Mouse (Mus musculus): ENCODE results near the gene Atp5mpl. TPM values are rescaled to one million over a fixed set of nuclear protein-coding genes. Genes with fewer than 3 reads are reported as not detected.

The Atp5mpl gene
- polyA plus RNA-seq, 1 experiment, result 342 TPM

DNA sequence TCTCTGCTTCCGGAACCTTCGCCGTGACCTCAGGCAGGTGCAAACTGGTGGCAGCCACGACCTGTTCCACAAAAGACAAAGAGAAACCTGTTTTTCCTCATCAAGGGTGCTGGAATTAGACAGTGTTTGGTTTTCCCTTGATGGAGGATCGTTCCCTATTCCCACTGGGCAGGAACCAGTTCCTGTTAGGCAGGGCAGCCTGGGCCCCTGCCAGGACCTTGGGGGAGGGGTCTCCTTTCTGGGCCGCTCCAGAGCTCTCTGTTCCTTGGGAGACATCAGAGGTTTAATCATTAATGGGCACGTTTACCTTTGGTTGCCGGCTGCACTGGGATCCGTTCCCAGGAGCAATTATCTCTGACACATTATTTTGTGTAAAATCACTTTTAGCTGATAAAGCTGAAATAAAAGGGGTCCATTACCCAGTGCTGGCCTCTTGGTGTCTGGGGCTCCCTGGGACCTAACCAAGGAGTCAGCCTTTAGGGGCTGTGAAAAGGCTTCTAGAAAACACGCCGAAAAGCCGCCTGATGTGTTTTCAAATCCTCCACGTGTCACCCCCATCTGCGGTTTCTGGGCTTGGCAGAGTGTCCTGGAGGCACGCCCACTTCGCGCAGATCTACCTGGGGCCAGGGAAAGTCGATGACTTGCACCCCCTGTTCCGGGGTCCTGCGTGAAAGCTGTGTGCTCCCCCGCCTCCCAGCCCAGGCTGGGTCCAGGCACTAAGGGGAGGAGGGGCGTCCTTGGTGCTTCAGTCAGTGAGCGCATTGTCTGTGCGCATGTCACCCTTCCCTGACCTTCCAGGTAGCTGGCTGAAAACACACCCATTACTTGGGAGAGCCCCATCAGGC lies 29.8 kb downstream of the Atp5mpl start:
- TF ChIP-seq POLR2A (IDR thresholded peaks at IDR 0.05; ENCODE audit: low read depth, low read length), result no peak
- no peak for TF ChIP-seq CTCF (IDR thresholded peaks at IDR 0.05; ENCODE audit: borderline replicate concordance, insufficient read depth, low read length)
- H3K4me1 ChIP-seq (ENCODE audit: control insufficient read depth, insufficient read depth, low read length), result peaks cover 18% of the 10 kb centered on the region
- no peak overlapping the region for H3K4me3 ChIP-seq (ENCODE audit: insufficient read depth, low read length)
- no peak overlapping the region for H3K27ac ChIP-seq (ENCODE audit: insufficient read depth, low read length)

GRCm38 (mm10) chr12:111933971-111934370 lies 32.8 kb downstream of the Atp5mpl start:
- Histone ChIP-seq H3K27ac (ENCODE audit: insufficient read depth, low read length) (no peak overlapping the region), H3K4me1 (ENCODE audit: control insufficient read depth, insufficient read depth, low read length) (peaks cover 18% of the 10 kb centered on the region), H3K4me3 (ENCODE audit: insufficient read depth, low read length) (no peak overlapping the region)
- TF ChIP-seq CTCF (IDR thresholded peaks at IDR 0.05; ENCODE audit: borderline replicate concordance, insufficient read depth, low read length) (no peak), POLR2A (IDR thresholded peaks at IDR 0.05; ENCODE audit: low read depth, low read length) (no peak)

GRCm38 (mm10) chr12:111933032-111933704 lies 33.6 kb downstream of the Atp5mpl start:
- Histone ChIP-seq H3K4me3 (ENCODE audit: insufficient read depth, low read length) (no peak overlapping the region), H3K4me1 (ENCODE audit: control insufficient read depth, insufficient read depth, low read length) (peaks cover 11% of the 10 kb centered on the region), H3K27ac (ENCODE audit: insufficient read depth, low read length) (no peak overlapping the region)
- TF ChIP-seq POLR2A (IDR thresholded peaks at IDR 0.05; ENCODE audit: low read depth, low read length) (no peak), CTCF (IDR thresholded peaks at IDR 0.05; ENCODE audit: borderline replicate concordance, insufficient read depth, low read length) (no peak)

GRCm38 (mm10) chr12:111932513-111932912 lies 34.3 kb downstream of the Atp5mpl start:
- no peak overlapping the region for H3K27ac ChIP-seq (ENCODE audit: insufficient read depth, low read length)
- TF ChIP-seq POLR2A (IDR thresholded peaks at IDR 0.05; ENCODE audit: low read depth, low read length) (no peak), CTCF (IDR thresholded peaks at IDR 0.05; ENCODE audit: borderline replicate concordance, insufficient read depth, low read length) (no peak)

GRCm38 (mm10) chr12:111931411-111932025 lies 35.3 kb downstream of the Atp5mpl start:
- Histone ChIP-seq H3K27ac (ENCODE audit: insufficient read depth, low read length) (no peak overlapping the region), H3K4me3 (ENCODE audit: insufficient read depth, low read length) (no peak overlapping the region), H3K4me1 (ENCODE audit: control insufficient read depth, insufficient read depth, low read length) (peaks cover under 1% of the 10 kb centered on the region; the same call in 1 of the 2 replicates)
- TF ChIP-seq CTCF (IDR thresholded peaks at IDR 0.05; ENCODE audit: borderline replicate concordance, insufficient read depth, low read length), result no peak
- TF ChIP-seq POLR2A (IDR thresholded peaks at IDR 0.05; ENCODE audit: low read depth, low read length), result no peak

More at GRCm38 (mm10) chr12:111932513-111932912, 34.3 kb downstream of the Atp5mpl start:
- peaks cover 8% of the 10 kb centered on the region for H3K4me1 ChIP-seq (ENCODE audit: control insufficient read depth, insufficient read depth, low read length)
- no peak overlapping the region for H3K4me3 ChIP-seq (ENCODE audit: insufficient read depth, low read length)

DNA sequence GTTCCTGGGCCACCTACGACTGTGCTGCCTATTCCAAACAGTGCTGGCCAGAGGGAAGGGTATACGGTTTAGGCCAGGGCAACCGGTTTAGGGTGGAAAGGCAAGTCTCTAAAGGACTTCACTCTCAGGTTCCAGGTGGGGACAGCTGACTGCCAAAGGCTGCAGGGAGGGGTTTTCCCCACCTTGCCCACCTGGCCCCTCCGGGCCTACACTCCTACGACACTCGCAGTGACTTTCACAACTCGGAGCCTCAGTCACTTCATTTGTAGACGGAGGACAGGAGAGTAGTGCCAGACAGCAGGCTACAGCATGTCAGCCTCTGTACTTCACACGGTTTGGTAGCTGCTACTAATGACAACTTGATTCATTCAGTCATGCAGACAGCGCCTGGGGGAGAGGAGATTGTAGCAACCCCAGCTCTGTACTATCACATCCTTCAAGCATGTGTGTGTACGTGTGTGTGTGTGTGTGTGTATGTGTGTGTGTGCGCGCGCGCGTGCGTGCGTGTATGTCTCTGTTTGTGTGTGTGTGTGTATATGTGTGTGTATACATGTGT lies 38.3 kb downstream of the Atp5mpl start:
- no peak for TF ChIP-seq POLR2A (IDR thresholded peaks at IDR 0.05; ENCODE audit: low read depth, low read length)
- no peak for TF ChIP-seq CTCF (IDR thresholded peaks at IDR 0.05; ENCODE audit: borderline replicate concordance, insufficient read depth, low read length)
- Histone ChIP-seq H3K4me3 (ENCODE audit: insufficient read depth, low read length) (no peak overlapping the region), H3K27ac (ENCODE audit: insufficient read depth, low read length) (no peak overlapping the region), H3K4me1 (ENCODE audit: control insufficient read depth, insufficient read depth, low read length) (no peaks in the 10 kb centered on the region)

DNA sequence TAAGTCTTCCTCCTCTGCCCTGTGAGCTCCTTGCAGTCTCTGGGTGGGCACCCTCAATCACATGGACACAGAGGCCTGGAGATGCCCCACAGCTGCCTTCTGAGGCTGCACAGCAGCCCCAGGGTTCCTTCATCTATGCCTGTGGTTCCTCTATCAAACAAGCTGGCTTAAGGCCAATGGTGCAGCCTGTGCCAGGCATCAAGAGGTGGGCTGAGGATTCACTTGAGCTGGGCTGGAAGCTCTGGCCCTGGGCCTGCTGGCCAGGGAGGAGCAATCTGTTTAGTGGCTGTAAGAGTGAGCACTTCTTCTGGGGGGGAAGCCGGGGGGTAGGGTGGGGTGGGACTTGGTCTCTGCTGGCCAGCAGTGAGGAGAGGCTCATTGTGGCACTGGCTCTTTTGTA lies 39.4 kb downstream of the Atp5mpl start:
- Histone ChIP-seq H3K4me1 (ENCODE audit: control insufficient read depth, insufficient read depth, low read length) (no peaks in the 10 kb centered on the region), H3K27ac (ENCODE audit: insufficient read depth, low read length) (no peak overlapping the region), H3K4me3 (ENCODE audit: insufficient read depth, low read length) (no peak overlapping the region)
- TF ChIP-seq CTCF (IDR thresholded peaks at IDR 0.05; ENCODE audit: borderline replicate concordance, insufficient read depth, low read length) (no peak), POLR2A (IDR thresholded peaks at IDR 0.05; ENCODE audit: low read depth, low read length) (no peak)

GRCm38 (mm10) chr12:111923117-111923516 lies 43.7 kb downstream of the Atp5mpl start:
- Histone ChIP-seq H3K4me1 (ENCODE audit: control insufficient read depth, insufficient read depth, low read length) (no peaks in the 10 kb centered on the region), H3K4me3 (ENCODE audit: insufficient read depth, low read length) (no peak overlapping the region), H3K27ac (ENCODE audit: insufficient read depth, low read length) (no peak overlapping the region)
- TF ChIP-seq CTCF (IDR thresholded peaks at IDR 0.05; ENCODE audit: borderline replicate concordance, insufficient read depth, low read length), result no peak
- TF ChIP-seq POLR2A (IDR thresholded peaks at IDR 0.05; ENCODE audit: low read depth, low read length), result no peak

DNA sequence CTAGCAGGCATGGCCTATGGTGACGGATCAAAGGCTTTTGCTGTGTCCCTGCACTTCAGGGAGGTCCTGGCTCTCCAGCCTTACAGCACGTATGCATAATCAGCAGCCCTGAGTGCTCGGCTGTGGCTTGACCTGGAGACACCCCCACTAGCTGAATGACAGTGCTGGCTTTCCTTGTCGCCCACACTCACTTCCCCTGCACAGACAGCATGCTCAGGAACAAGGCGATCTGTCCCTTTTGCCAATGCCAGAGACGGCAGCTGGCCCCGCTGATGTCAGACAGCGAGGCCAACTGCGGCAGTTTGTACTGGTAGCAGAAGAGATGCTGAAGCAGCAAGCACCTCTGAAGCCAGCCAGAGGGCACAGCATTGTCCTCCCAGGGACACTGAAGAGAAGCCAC lies 46.7 kb downstream of the Atp5mpl start:
- no peak overlapping the region for H3K4me3 ChIP-seq (ENCODE audit: insufficient read depth, low read length)
- H3K27ac ChIP-seq (ENCODE audit: insufficient read depth, low read length), result no peak overlapping the region
- TF ChIP-seq CTCF (IDR thresholded peaks at IDR 0.05; ENCODE audit: borderline replicate concordance, insufficient read depth, low read length) (no peak), POLR2A (IDR thresholded peaks at IDR 0.05; ENCODE audit: low read depth, low read length) (no peak)
- no peaks in the 10 kb centered on the region for H3K4me1 ChIP-seq (ENCODE audit: control insufficient read depth, insufficient read depth, low read length)

Measured in embryonic fibroblast, embryonic 13.5 days (primary cell).